In genomic region chr17:69157101-69157808, GRCm38 (mm10) we compare ENCODE assay signal across 8 mouse cellular contexts.
DNase-seq lines count a peak whose midpoint lies in the region; ATAC-seq lines count a peak whose summit lies in the region.

No protein-coding gene starts in this region.

- under 1% methylated on average over 50 of the region's 66 CpGs for WGBS in embryonic facial prominence, embryonic 11.5 days
- WGBS in limb, embryonic 10.5 days: under 1% methylated on average over 66 of the region's 66 CpGs
- under 1% methylated on average over 41 of the region's 66 CpGs for WGBS in midbrain, embryonic 16.5 days

- no peaks in the 10 kb centered on the region for H3K36me3 ChIP-seq in embryonic facial prominence, embryonic 11.5 days (replicated peaks; ENCODE audit: control insufficient read depth, insufficient read depth, low read depth, low read length)
- no peaks in the 10 kb centered on the region for H3K36me3 ChIP-seq in limb, embryonic 10.5 days
- no peaks in the 10 kb centered on the region for H3K36me3 ChIP-seq in midbrain, embryonic 16.5 days (ENCODE audit: control insufficient read depth, insufficient read depth, low read length)

- H3K4me1 ChIP-seq in embryonic facial prominence, embryonic 11.5 days (ENCODE audit: control insufficient read depth, insufficient read depth, low read length): no peaks in the 10 kb centered on the region; the same call in 1 of the 2 replicates
- H3K4me1 ChIP-seq in limb, embryonic 10.5 days: peaks cover 27% of the 10 kb centered on the region
- peaks cover 11% of the 10 kb centered on the region for H3K4me1 ChIP-seq in midbrain, embryonic 16.5 days (ENCODE audit: control insufficient read depth, insufficient read depth, low read length)

- peak overlapping the region; percentile 78 for H3K27ac ChIP-seq in embryonic facial prominence, embryonic 11.5 days (replicated peaks; ENCODE audit: low read depth, low read length)
- H3K27ac ChIP-seq in limb, embryonic 10.5 days: peak overlapping the region; percentile 96
- peak overlapping the region; percentile 84 for H3K27ac ChIP-seq in midbrain, embryonic 16.5 days (ENCODE audit: low read length)

- intact Hi-C loops in heart, postnatal 36 days (cut with DNase I): loop anchor here (10.0 kb wide), 2 partner anchors 98 to 188 kb away; no protein-coding TSS in a partner anchor

- peak overlapping the region; percentile 89 for H3K4me2 ChIP-seq in embryonic facial prominence, embryonic 11.5 days (ENCODE audit: low read depth, low read length)
- H3K4me2 ChIP-seq in midbrain, embryonic 16.5 days (ENCODE audit: low read length): peak overlapping the region; percentile 77

- peak overlapping the region; percentile 93 for H3K4me3 ChIP-seq in embryonic facial prominence, embryonic 11.5 days (ENCODE audit: low read depth, low read length)
- H3K4me3 ChIP-seq in limb, embryonic 10.5 days: peak overlapping the region; percentile 88
- H3K4me3 ChIP-seq in midbrain, embryonic 16.5 days (ENCODE audit: low read depth, low read length): peak overlapping the region; percentile 95

- peak; percentile 59 for ATAC-seq in embryonic facial prominence, embryonic 11.5 days (replicated peaks; ENCODE audit: insufficient number of reproducible peaks, low FRiP score, low TSS enrichment, low read depth)
- peak; percentile 77 for ATAC-seq in midbrain, embryonic 16.5 days
- no peak for ATAC-seq in monocyte, adult 5-6 weeks (replicated peaks; ENCODE audit: insufficient number of reproducible peaks, low FRiP score, low TSS enrichment, poor library complexity, severe bottlenecking)

- H3K9me3 ChIP-seq in embryonic facial prominence, embryonic 11.5 days (replicated peaks; ENCODE audit: control insufficient read depth, low read length): no peaks in the 10 kb centered on the region
- H3K9me3 ChIP-seq in limb, embryonic 10.5 days (replicated peaks): no peaks in the 10 kb centered on the region
- no peaks in the 10 kb centered on the region for H3K9me3 ChIP-seq in midbrain, embryonic 16.5 days (replicated peaks; ENCODE audit: control insufficient read depth, low read length, poor library complexity, severe bottlenecking)

- DNase-seq in gastrocnemius, postnatal 10 days: peak; percentile 54
- DNase-seq in gastrocnemius, adult 18-20 months (ENCODE audit: low spot score): no peak
- peak; percentile 10 to 23 for DNase-seq in adrenal gland, adult 18-20 months (ENCODE audit: low spot score in 2 of 2)
- peak; percentile 46 for DNase-seq in embryonic facial prominence, embryonic 11.5 days (ENCODE audit: low spot score)
- peak; percentile 22 to 24 for DNase-seq in heart, postnatal 36 days
- DNase-seq in limb, embryonic 10.5 days (ENCODE audit: low spot score): peak; percentile 72

- no peaks in the 10 kb centered on the region for H3K27me3 ChIP-seq in embryonic facial prominence, embryonic 11.5 days (ENCODE audit: control insufficient read depth, insufficient read depth, low read length)
- 0 out of 2 replicates have a peak, but pooled peaks cover 7% of the 10 kb centered on the region for H3K27me3 ChIP-seq in limb, embryonic 10.5 days (ENCODE audit: low read depth, poor library complexity, severe bottlenecking)
- no peaks in the 10 kb centered on the region for H3K27me3 ChIP-seq in midbrain, embryonic 16.5 days (ENCODE audit: control insufficient read depth, insufficient read depth, low read depth, low read length)

- H3K9ac ChIP-seq in embryonic facial prominence, embryonic 11.5 days (replicated peaks; ENCODE audit: low read length): peak overlapping the region; percentile 98
- peak overlapping the region; percentile 96 for H3K9ac ChIP-seq in midbrain, embryonic 16.5 days (ENCODE audit: low read depth, low read length)
